Comparison of ENCODE assay signal across 12 mouse cellular contexts in genomic region chr5:125005871-125006652, GRCm38 (mm10). TPM values are rescaled to one million over a fixed set of nuclear protein-coding genes. Genes with fewer than 3 reads are reported as not detected.
DNase-seq lines count a peak whose midpoint lies in the region; ATAC-seq and TF ChIP-seq lines count a peak whose summit lies in the region.
"Had no signal": no experiment of that assay in that cellular context is flagged by ENCODE, and none has a peak within 500 bp of the region (broad histone marks: within the 10 kb centered on the region; RNA-seq: fewer than 3 reads in every experiment).

No protein-coding gene starts in this region.

- 60% methylated on average over 9 of the region's 9 CpGs for WGBS in forebrain, embryonic 14.5 days
- WGBS in forebrain, embryonic 16.5 days: 63% methylated on average over 9 of the region's 9 CpGs
- 51% methylated on average over 9 of the region's 9 CpGs for WGBS in hindbrain, postnatal 0 days
- 73% methylated on average over 9 of the region's 9 CpGs for WGBS in hindbrain, embryonic 10.5 days
- 66% methylated on average over 9 of the region's 9 CpGs for WGBS in neural tube, embryonic 13.5 days
- WGBS in stomach, embryonic 16.5 days: 41% methylated on average over 9 of the region's 9 CpGs

- H3K9ac ChIP-seq in forebrain, embryonic 14.5 days (ENCODE audit: low read length): no peak overlapping the region
- H3K9ac ChIP-seq in forebrain, embryonic 16.5 days (replicated peaks; ENCODE audit: low read depth, low read length): no peak overlapping the region
- H3K9ac ChIP-seq in hindbrain, postnatal 0 days (replicated peaks; ENCODE audit: low read length): no peak overlapping the region
- no peak overlapping the region for H3K9ac ChIP-seq in neural tube, embryonic 13.5 days
- 0 out of 2 replicates have a peak overlapping the region, but pooled peaks have one; percentile 40 for H3K9ac ChIP-seq in stomach, embryonic 16.5 days (ENCODE audit: low read length)

- H3K4me3 ChIP-seq in forebrain, embryonic 14.5 days (ENCODE audit: low read depth, low read length): no peak overlapping the region
- H3K4me3 ChIP-seq in forebrain, embryonic 16.5 days (replicated peaks; ENCODE audit: low read length): no peak overlapping the region
- no peak overlapping the region for H3K4me3 ChIP-seq in hindbrain, postnatal 0 days (ENCODE audit: low read length)
- H3K4me3 ChIP-seq in hindbrain, embryonic 10.5 days: no peak overlapping the region
- no peak overlapping the region for H3K4me3 ChIP-seq in neural tube, embryonic 13.5 days
- no peak overlapping the region for H3K4me3 ChIP-seq in stomach, embryonic 16.5 days (replicated peaks; ENCODE audit: low read length)
- H3K4me3 ChIP-seq: left cerebral cortex, adult 2 months had no signal

- peak; percentile 41 for DNase-seq in forebrain, embryonic 14.5 days (ENCODE audit: low spot score)
- peak; percentile 35 for DNase-seq in hindbrain, postnatal 0 days (ENCODE audit: low spot score)
- DNase-seq in hindbrain, embryonic 10.5 days (ENCODE audit: low spot score): no peak
- DNase-seq in neural tube, embryonic 10.5 days (ENCODE audit: extremely low spot score, low spot score): no peak
- no peak for DNase-seq in spleen, postnatal 4 days (ENCODE audit: low spot score in 2 of 2)
- DNase-seq: adrenal gland, postnatal 25 days; lung, adult 18-20 months; retina, postnatal 1 day had no signal

- no peaks in the 10 kb centered on the region for H3K9me3 ChIP-seq in forebrain, embryonic 14.5 days (replicated peaks; ENCODE audit: control insufficient read depth, low read length)
- no peaks in the 10 kb centered on the region for H3K9me3 ChIP-seq in forebrain, embryonic 16.5 days (ENCODE audit: control insufficient read depth, low read length)
- no peaks in the 10 kb centered on the region for H3K9me3 ChIP-seq in hindbrain, postnatal 0 days (ENCODE audit: low read length)
- H3K9me3 ChIP-seq in hindbrain, embryonic 10.5 days: peaks cover 5% of the 10 kb centered on the region; the same call in 1 of the 2 replicates
- no peaks in the 10 kb centered on the region for H3K9me3 ChIP-seq in neural tube, embryonic 13.5 days
- no peaks in the 10 kb centered on the region for H3K9me3 ChIP-seq in stomach, embryonic 16.5 days (replicated peaks; ENCODE audit: control insufficient read depth, low read length)

- no peak overlapping the region for H3K4me2 ChIP-seq in forebrain, embryonic 14.5 days (ENCODE audit: low read length)
- H3K4me2 ChIP-seq in forebrain, embryonic 16.5 days (ENCODE audit: low read length): no peak overlapping the region
- no peak overlapping the region for H3K4me2 ChIP-seq in hindbrain, postnatal 0 days (ENCODE audit: low read depth, low read length)
- H3K4me2 ChIP-seq in neural tube, embryonic 13.5 days: peak overlapping the region; percentile 9; the same call in 1 of the 2 replicates
- no peak overlapping the region for H3K4me2 ChIP-seq in stomach, embryonic 16.5 days (ENCODE audit: low read depth, low read length)

- peaks cover 18% of the 10 kb centered on the region; the same call in 1 of the 2 replicates for H3K27me3 ChIP-seq in forebrain, embryonic 14.5 days (replicated peaks; ENCODE audit: control insufficient read depth, insufficient read depth, low read length)
- H3K27me3 ChIP-seq in forebrain, embryonic 16.5 days (replicated peaks; ENCODE audit: control insufficient read depth, insufficient read depth, low read length): peaks cover 9% of the 10 kb centered on the region; the same call in 1 of the 2 replicates
- no peaks in the 10 kb centered on the region; the same call in 1 of the 2 replicates for H3K27me3 ChIP-seq in hindbrain, postnatal 0 days (ENCODE audit: insufficient read depth, low read length)
- peaks cover 45% of the 10 kb centered on the region for H3K27me3 ChIP-seq in hindbrain, embryonic 10.5 days (ENCODE audit: insufficient read depth, poor library complexity, severe bottlenecking)
- peaks cover 19% of the 10 kb centered on the region for H3K27me3 ChIP-seq in neural tube, embryonic 13.5 days
- peaks cover 12% of the 10 kb centered on the region; the same call in 1 of the 2 replicates for H3K27me3 ChIP-seq in stomach, embryonic 16.5 days (ENCODE audit: control insufficient read depth, insufficient read depth, low read length)

- H3K4me1 ChIP-seq in forebrain, embryonic 14.5 days (ENCODE audit: control insufficient read depth, insufficient read depth, low read length): peaks cover 8% of the 10 kb centered on the region; the same call in 1 of the 2 replicates
- H3K4me1 ChIP-seq in forebrain, embryonic 16.5 days (replicated peaks; ENCODE audit: control insufficient read depth, insufficient read depth, low read length): peaks cover 22% of the 10 kb centered on the region
- peaks cover 6% of the 10 kb centered on the region; the same call in 1 of the 2 replicates for H3K4me1 ChIP-seq in hindbrain, postnatal 0 days (ENCODE audit: insufficient read depth, low read length)
- H3K4me1 ChIP-seq in hindbrain, embryonic 10.5 days (replicated peaks): peaks cover 43% of the 10 kb centered on the region
- H3K4me1 ChIP-seq in neural tube, embryonic 13.5 days (replicated peaks): peaks cover 41% of the 10 kb centered on the region
- H3K4me1 ChIP-seq in stomach, embryonic 16.5 days (ENCODE audit: control insufficient read depth, insufficient read depth, low read length): peaks cover 34% of the 10 kb centered on the region

- ATAC-seq in forebrain, embryonic 14.5 days: peak; percentile 18
- ATAC-seq in forebrain, embryonic 16.5 days: no peak; the same call in 1 of the 2 replicates
- ATAC-seq in hindbrain, postnatal 0 days: 0 out of 2 replicates have a peak, but pooled peaks have one; percentile 16
- no peak for ATAC-seq in neural tube, embryonic 13.5 days (ENCODE audit: low read depth)
- ATAC-seq in stomach, embryonic 16.5 days (ENCODE audit: insufficient read depth, low FRiP score): peak; percentile 3; the same call in 1 of the 2 replicates

- no peak for TF ChIP-seq CTCF in hindbrain, postnatal 0 days (IDR thresholded peaks at IDR 0.05; ENCODE audit: low read depth)

- H3K36me3 ChIP-seq in forebrain, embryonic 14.5 days (ENCODE audit: control insufficient read depth, insufficient read depth, low read length): peaks cover 20% of the 10 kb centered on the region
- peaks cover 3% of the 10 kb centered on the region; the same call in 1 of the 2 replicates for H3K36me3 ChIP-seq in forebrain, embryonic 16.5 days (ENCODE audit: control insufficient read depth, insufficient read depth)
- H3K36me3 ChIP-seq in hindbrain, postnatal 0 days (ENCODE audit: insufficient read depth, low read length): no peaks in the 10 kb centered on the region
- H3K36me3 ChIP-seq in hindbrain, embryonic 10.5 days: peaks cover 27% of the 10 kb centered on the region
- H3K36me3 ChIP-seq in neural tube, embryonic 13.5 days: peaks cover 23% of the 10 kb centered on the region
- H3K36me3 ChIP-seq in stomach, embryonic 16.5 days (ENCODE audit: control insufficient read depth, insufficient read depth, low read length): no peaks in the 10 kb centered on the region

- H3K27ac ChIP-seq in forebrain, embryonic 14.5 days (ENCODE audit: low read depth, low read length): no peak overlapping the region; the same call in 1 of the 2 replicates
- H3K27ac ChIP-seq in forebrain, embryonic 16.5 days (ENCODE audit: low read length): no peak overlapping the region
- no peak overlapping the region for H3K27ac ChIP-seq in hindbrain, postnatal 0 days
- no peak overlapping the region for H3K27ac ChIP-seq in hindbrain, embryonic 10.5 days
- peak overlapping the region; percentile 23; the same call in 1 of the 2 replicates for H3K27ac ChIP-seq in neural tube, embryonic 13.5 days (replicated peaks)
- no peak overlapping the region for H3K27ac ChIP-seq in stomach, embryonic 16.5 days (ENCODE audit: low read length)
- H3K27ac ChIP-seq: left cerebral cortex, adult 2 months had no signal

RNA-seq across cellular contexts. Expression of gene Rflna, which starts 3.0 kb away (rescaled TPM):
- polyA plus RNA-seq in forebrain, embryonic 14.5 days (2014; fragmentation: Nextera tagmentation; extraction: Ambion mirVana): 3.2 and 3.5 TPM in 2 replicates
- 3.7 and 4.0 TPM in 2 replicates for polyA plus RNA-seq in forebrain, embryonic 16.5 days (2015; fragmentation: Nextera tagmentation; extraction: Ambion mirVana)
- total RNA-seq in hindbrain, postnatal 0 days (2014; rRNA removed): 9.8 and 14.2 TPM in 2 replicates
- polyA plus RNA-seq in hindbrain, postnatal 0 days (2015; fragmentation: Nextera tagmentation; extraction: Ambion mirVana): 7.4 and 7.5 TPM in 2 replicates
- polyA plus RNA-seq in hindbrain, embryonic 10.5 days (2016; fragmentation: Nextera tagmentation; extraction: Ambion mirVana): 4.3 and 7.7 TPM in 2 replicates
- polyA plus RNA-seq in neural tube, embryonic 13.5 days (2015; fragmentation: Nextera tagmentation; extraction: Ambion mirVana): 7.0 and 8.5 TPM in 2 replicates
- 2.7 and 3.0 TPM in 2 replicates for polyA plus RNA-seq in stomach, embryonic 16.5 days (2015; fragmentation: Nextera tagmentation; extraction: Ambion mirVana)

Comparison
In these comparisons a context has a peak if more than half of its experiments do, and no peak if none do; other contexts are left out.
1. ATAC-seq: peak in forebrain, embryonic 14.5 days (single experiment), hindbrain, postnatal 0 days (single experiment) and stomach, embryonic 16.5 days (single experiment); none in forebrain, embryonic 16.5 days (single experiment) and neural tube, embryonic 13.5 days (single experiment).
2. DNase-seq: peak in forebrain, embryonic 14.5 days (single experiment) and hindbrain, postnatal 0 days (single experiment); none in hindbrain, embryonic 10.5 days (single experiment), neural tube, embryonic 10.5 days (single experiment) and spleen, postnatal 4 days (0 of 2).